Mouse (Mus musculus): ENCODE results near the gene Poc1b. TPM values are rescaled to one million over a fixed set of nuclear protein-coding genes. Genes with fewer than 3 reads are reported as not detected.
A peak's percentile ranks its signal among the peaks of the same experiment; 100 is the strongest.

Gene Poc1b
- polyA plus RNA-seq, 1 experiment from 2014 or later: 28.9 TPM

GRCm38 (mm10) chr10:99107964-99108363 is 1.1 kb downstream of the Poc1b start, which contains the start of gene Galnt4:
TSS of gene Galnt4 (plus strand) at chr10:99108159.
- peaks cover 9% of the 10 kb centered on the region for H3K9me3 ChIP-seq (ENCODE audit: control insufficient read depth, low read length)
- peak within 1 kb of the TSS; percentile 95 for H3K4me3 ChIP-seq (ENCODE audit: low read length)
- H3K27ac ChIP-seq (ENCODE audit: low read depth, low read length): peak within 1 kb of the TSS; percentile 83
- H3K4me2 ChIP-seq (replicated peaks; ENCODE audit: low read depth, low read length): peak within 1 kb of the TSS; percentile 97
- H3K36me3 ChIP-seq (ENCODE audit: control insufficient read depth, insufficient read depth, low read length): peaks cover 17% of the 10 kb centered on the region
- H3K27me3 ChIP-seq (ENCODE audit: control insufficient read depth, insufficient read depth, low read length): no peaks in the 10 kb centered on the region
- WGBS: under 1% methylated on average over 22 of the region's 22 CpGs
- ATAC-seq (ENCODE audit: low FRiP score, low TSS enrichment): peak; percentile 87
- peaks cover 12% of the 10 kb centered on the region; the same call in 1 of the 2 replicates for H3K4me1 ChIP-seq (ENCODE audit: control insufficient read depth, insufficient read depth, low read length)
- peak within 1 kb of the TSS; percentile 91 for H3K9ac ChIP-seq (ENCODE audit: low read depth, low read length)

- Histone ChIP-seq H3K36me3 (ENCODE audit: control insufficient read depth, insufficient read depth, low read length) (peaks cover 17% of the 10 kb centered on the region), H3K27ac (ENCODE audit: low read depth, low read length) (no peak overlapping the region), H3K27me3 (ENCODE audit: control insufficient read depth, insufficient read depth, low read length) (no peaks in the 10 kb centered on the region), H3K4me3 (ENCODE audit: low read length) (peak overlapping the region; percentile 95), H3K9ac (ENCODE audit: low read depth, low read length) (peak overlapping the region; percentile 91), H3K9me3 (ENCODE audit: control insufficient read depth, low read length) (peaks cover 9% of the 10 kb centered on the region), H3K4me1 (ENCODE audit: control insufficient read depth, insufficient read depth, low read length) (peaks cover 12% of the 10 kb centered on the region; the same call in 1 of the 2 replicates), H3K4me2 (replicated peaks; ENCODE audit: low read depth, low read length) (peak overlapping the region; percentile 97)
- ATAC-seq (ENCODE audit: low FRiP score, low TSS enrichment): no peak
- WGBS: 33% methylated on average over 12 of the region's 12 CpGs
Observed at GRCm38 (mm10) chr10:99108431-99108982, 1.7 kb downstream of the Poc1b start.

GRCm38 (mm10) chr10:99113533-99113932 is 6.7 kb downstream of the Poc1b start:
- Histone ChIP-seq H3K27ac (ENCODE audit: low read depth, low read length) (no peak overlapping the region), H3K9ac (ENCODE audit: low read depth, low read length) (no peak overlapping the region), H3K36me3 (ENCODE audit: control insufficient read depth, insufficient read depth, low read length) (peaks cover 17% of the 10 kb centered on the region), H3K4me1 (ENCODE audit: control insufficient read depth, insufficient read depth, low read length) (peaks cover 26% of the 10 kb centered on the region), H3K4me2 (replicated peaks; ENCODE audit: low read depth, low read length) (no peak overlapping the region), H3K9me3 (ENCODE audit: control insufficient read depth, low read length) (peaks cover 9% of the 10 kb centered on the region), H3K27me3 (ENCODE audit: control insufficient read depth, insufficient read depth, low read length) (no peaks in the 10 kb centered on the region), H3K4me3 (ENCODE audit: low read length) (no peak overlapping the region)
- ATAC-seq (ENCODE audit: low FRiP score, low TSS enrichment): no peak
- WGBS: 37% methylated on average over 3 of the region's 3 CpGs

GRCm38 (mm10) chr10:99114295-99114694 is 7.5 kb downstream of the Poc1b start:
- Histone ChIP-seq H3K4me3 (ENCODE audit: low read length) (no peak overlapping the region), H3K27me3 (ENCODE audit: control insufficient read depth, insufficient read depth, low read length) (no peaks in the 10 kb centered on the region), H3K4me1 (ENCODE audit: control insufficient read depth, insufficient read depth, low read length) (peaks cover 25% of the 10 kb centered on the region), H3K9me3 (ENCODE audit: control insufficient read depth, low read length) (peaks cover 7% of the 10 kb centered on the region), H3K9ac (ENCODE audit: low read depth, low read length) (no peak overlapping the region), H3K36me3 (ENCODE audit: control insufficient read depth, insufficient read depth, low read length) (peaks cover 15% of the 10 kb centered on the region), H3K4me2 (replicated peaks; ENCODE audit: low read depth, low read length) (no peak overlapping the region), H3K27ac (ENCODE audit: low read depth, low read length) (no peak overlapping the region)
- WGBS: 73% methylated on average over 8 of the region's 8 CpGs
- no peak for ATAC-seq (ENCODE audit: low FRiP score, low TSS enrichment)

- peaks cover 25% of the 10 kb centered on the region for H3K4me1 ChIP-seq (ENCODE audit: control insufficient read depth, insufficient read depth, low read length)
- WGBS: 12% methylated on average over 18 of the region's 18 CpGs
- no peaks in the 10 kb centered on the region for H3K27me3 ChIP-seq (ENCODE audit: control insufficient read depth, insufficient read depth, low read length)
- peak; percentile 37; the same call in 1 of the 2 replicates for ATAC-seq (ENCODE audit: low FRiP score, low TSS enrichment)
- 0 out of 2 replicates have a peak overlapping the region, but pooled peaks have one; percentile 17 for H3K27ac ChIP-seq (ENCODE audit: low read depth, low read length)
- H3K36me3 ChIP-seq (ENCODE audit: control insufficient read depth, insufficient read depth, low read length): peaks cover 5% of the 10 kb centered on the region; the same call in 1 of the 2 replicates
- H3K9me3 ChIP-seq (ENCODE audit: control insufficient read depth, low read length): no peaks in the 10 kb centered on the region; the same call in 1 of the 2 replicates
- no peak overlapping the region for H3K4me3 ChIP-seq (ENCODE audit: low read length)
- peak overlapping the region; percentile 30 for H3K4me2 ChIP-seq (replicated peaks; ENCODE audit: low read depth, low read length)
- H3K9ac ChIP-seq (ENCODE audit: low read depth, low read length): no peak overlapping the region
Observed at GRCm38 (mm10) chr10:99115471-99116236, 8.8 kb downstream of the Poc1b start.

GRCm38 (mm10) chr10:99116237-99116632 is 9.4 kb downstream of the Poc1b start:
- Histone ChIP-seq H3K27me3 (ENCODE audit: control insufficient read depth, insufficient read depth, low read length) (no peaks in the 10 kb centered on the region), H3K4me2 (replicated peaks; ENCODE audit: low read depth, low read length) (peak overlapping the region; percentile 30), H3K9me3 (ENCODE audit: control insufficient read depth, low read length) (no peaks in the 10 kb centered on the region), H3K4me1 (ENCODE audit: control insufficient read depth, insufficient read depth, low read length) (peaks cover 21% of the 10 kb centered on the region), H3K4me3 (ENCODE audit: low read length) (no peak overlapping the region), H3K36me3 (ENCODE audit: control insufficient read depth, insufficient read depth, low read length) (no peaks in the 10 kb centered on the region; the same call in 1 of the 2 replicates), H3K27ac (ENCODE audit: low read depth, low read length) (no peak overlapping the region), H3K9ac (ENCODE audit: low read depth, low read length) (no peak overlapping the region)
- WGBS: 31% methylated on average over 8 of the region's 8 CpGs
- ATAC-seq (ENCODE audit: low FRiP score, low TSS enrichment): 0 out of 2 replicates have a peak, but pooled peaks have one; percentile 5

- WGBS: 60% methylated on average over 16 of the region's 16 CpGs
- no peak for ATAC-seq (ENCODE audit: low FRiP score, low TSS enrichment)
- H3K9ac ChIP-seq (ENCODE audit: low read depth, low read length): no peak overlapping the region
- H3K9me3 ChIP-seq (ENCODE audit: control insufficient read depth, low read length): no peaks in the 10 kb centered on the region
- no peaks in the 10 kb centered on the region for H3K27me3 ChIP-seq (ENCODE audit: control insufficient read depth, insufficient read depth, low read length)
- no peak overlapping the region for H3K27ac ChIP-seq (ENCODE audit: low read depth, low read length)
- H3K36me3 ChIP-seq (ENCODE audit: control insufficient read depth, insufficient read depth, low read length): no peaks in the 10 kb centered on the region
- H3K4me3 ChIP-seq (ENCODE audit: low read length): no peak overlapping the region
- H3K4me1 ChIP-seq (ENCODE audit: control insufficient read depth, insufficient read depth, low read length): peaks cover 19% of the 10 kb centered on the region
- H3K4me2 ChIP-seq (replicated peaks; ENCODE audit: low read depth, low read length): no peak overlapping the region
Observed at GRCm38 (mm10) chr10:99116650-99117615, 10.1 kb downstream of the Poc1b start.

GRCm38 (mm10) chr10:99117876-99118275 is 11.0 kb downstream of the Poc1b start:
- ATAC-seq (ENCODE audit: low FRiP score, low TSS enrichment): no peak
- Histone ChIP-seq H3K4me1 (ENCODE audit: control insufficient read depth, insufficient read depth, low read length) (peaks cover 19% of the 10 kb centered on the region), H3K9me3 (ENCODE audit: control insufficient read depth, low read length) (no peaks in the 10 kb centered on the region), H3K4me3 (ENCODE audit: low read length) (no peak overlapping the region), H3K4me2 (replicated peaks; ENCODE audit: low read depth, low read length) (no peak overlapping the region), H3K9ac (ENCODE audit: low read depth, low read length) (no peak overlapping the region), H3K36me3 (ENCODE audit: control insufficient read depth, insufficient read depth, low read length) (no peaks in the 10 kb centered on the region), H3K27me3 (ENCODE audit: control insufficient read depth, insufficient read depth, low read length) (no peaks in the 10 kb centered on the region), H3K27ac (ENCODE audit: low read depth, low read length) (no peak overlapping the region)
- WGBS: 55% methylated on average over 10 of the region's 10 CpGs
